Mouse (Mus musculus): ENCODE measurements around the gene Cacnb1. TPM values are rescaled to one million over a fixed set of nuclear protein-coding genes. Genes with fewer than 3 reads are reported as not detected.

Cacnb1 gene
- polyA plus RNA-seq, 1 experiment from 2014 or later = 51.6 TPM

- no peak overlapping the region for H3K27ac ChIP-seq
- WGBS = 17% methylated on average over 12 of the region's 12 CpGs
- peaks cover 41% of the 10 kb centered on the region for H3K4me1 ChIP-seq (replicated peaks)
- ATAC-seq (ENCODE audit: low FRiP score) = no peak
- peaks cover 13% of the 10 kb centered on the region for H3K27me3 ChIP-seq
- H3K9ac ChIP-seq = no peak overlapping the region
- no peaks in the 10 kb centered on the region for H3K9me3 ChIP-seq
- H3K4me3 ChIP-seq = no peak overlapping the region
- H3K4me2 ChIP-seq = no peak overlapping the region
- H3K36me3 ChIP-seq = peaks cover 52% of the 10 kb centered on the region
Observed at GRCm38 (mm10) chr11:98002627-98003026, 20.2 kb downstream of the Cacnb1 start.

- ATAC-seq (ENCODE audit: low FRiP score) = no peak
- no peak overlapping the region for H3K27ac ChIP-seq
- WGBS = 66% methylated on average over 6 of the region's 6 CpGs
Observed at GRCm38 (mm10) chr11:98001986-98002385, 20.8 kb downstream of the Cacnb1 start.

GRCm38 (mm10) chr11:98001351-98001824 lies 21.4 kb downstream of the Cacnb1 start:
- Histone ChIP-seq H3K4me2 (no peak overlapping the region), H3K27ac (no peak overlapping the region), H3K9ac (peak overlapping the region; percentile 13; the same call in 1 of the 2 replicates), H3K9me3 (no peaks in the 10 kb centered on the region), H3K4me1 (replicated peaks) (peaks cover 41% of the 10 kb centered on the region), H3K36me3 (peaks cover 40% of the 10 kb centered on the region), H3K4me3 (no peak overlapping the region), H3K27me3 (peaks cover 17% of the 10 kb centered on the region)
- 44% methylated on average over 11 of the region's 11 CpGs for WGBS
- no peak for ATAC-seq (ENCODE audit: low FRiP score)

More at GRCm38 (mm10) chr11:98001986-98002385, 20.8 kb downstream of the Cacnb1 start:
- peaks cover 13% of the 10 kb centered on the region for H3K27me3 ChIP-seq
- peaks cover 46% of the 10 kb centered on the region for H3K36me3 ChIP-seq
- H3K9ac ChIP-seq = no peak overlapping the region; the same call in 1 of the 2 replicates
- H3K9me3 ChIP-seq = no peaks in the 10 kb centered on the region
- H3K4me2 ChIP-seq = no peak overlapping the region
- H3K4me3 ChIP-seq = no peak overlapping the region
- peaks cover 41% of the 10 kb centered on the region for H3K4me1 ChIP-seq (replicated peaks)

- H3K27me3 ChIP-seq = peaks cover 19% of the 10 kb centered on the region
- no peak for ATAC-seq (ENCODE audit: low FRiP score)
- peaks cover 33% of the 10 kb centered on the region for H3K36me3 ChIP-seq
- H3K27ac ChIP-seq = no peak overlapping the region
- 50% methylated on average over 7 of the region's 7 CpGs for WGBS
- no peaks in the 10 kb centered on the region for H3K9me3 ChIP-seq
- H3K4me3 ChIP-seq = no peak overlapping the region
- peaks cover 46% of the 10 kb centered on the region for H3K4me1 ChIP-seq (replicated peaks)
- H3K4me2 ChIP-seq = no peak overlapping the region
- H3K9ac ChIP-seq = peak overlapping the region; percentile 24; the same call in 1 of the 2 replicates
Observed at GRCm38 (mm10) chr11:98000378-98001140, 22.3 kb downstream of the Cacnb1 start.

DNA sequence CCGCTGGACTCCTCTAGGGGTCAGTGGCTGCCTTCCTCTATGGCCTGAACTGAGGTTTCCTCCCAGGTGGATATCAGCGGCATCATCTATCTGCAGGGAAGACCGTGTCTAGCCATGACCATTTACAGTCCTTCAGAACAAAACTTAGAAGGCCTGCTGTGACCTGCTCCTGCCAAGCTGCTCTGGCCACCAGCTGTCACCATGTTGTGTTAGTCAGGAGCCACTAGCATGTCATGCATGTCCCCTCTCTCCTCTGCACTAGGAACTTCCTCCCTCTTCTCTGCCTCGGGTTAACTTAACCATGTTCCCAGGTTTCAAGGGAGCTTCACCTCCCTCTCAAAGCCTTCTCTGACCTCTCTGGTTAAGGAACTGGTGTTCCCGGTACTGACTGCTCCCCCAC lies 23.1 kb downstream of the Cacnb1 start:
- Histone ChIP-seq H3K4me1 (replicated peaks) (peaks cover 54% of the 10 kb centered on the region), H3K36me3 (peaks cover 25% of the 10 kb centered on the region), H3K4me3 (no peak overlapping the region), H3K27me3 (peaks cover 21% of the 10 kb centered on the region), H3K4me2 (no peak overlapping the region), H3K27ac (no peak overlapping the region), H3K9ac (no peak overlapping the region), H3K9me3 (no peaks in the 10 kb centered on the region)
- 69% methylated on average over 5 of the region's 5 CpGs for WGBS
- ATAC-seq (ENCODE audit: low FRiP score) = no peak

DNA sequence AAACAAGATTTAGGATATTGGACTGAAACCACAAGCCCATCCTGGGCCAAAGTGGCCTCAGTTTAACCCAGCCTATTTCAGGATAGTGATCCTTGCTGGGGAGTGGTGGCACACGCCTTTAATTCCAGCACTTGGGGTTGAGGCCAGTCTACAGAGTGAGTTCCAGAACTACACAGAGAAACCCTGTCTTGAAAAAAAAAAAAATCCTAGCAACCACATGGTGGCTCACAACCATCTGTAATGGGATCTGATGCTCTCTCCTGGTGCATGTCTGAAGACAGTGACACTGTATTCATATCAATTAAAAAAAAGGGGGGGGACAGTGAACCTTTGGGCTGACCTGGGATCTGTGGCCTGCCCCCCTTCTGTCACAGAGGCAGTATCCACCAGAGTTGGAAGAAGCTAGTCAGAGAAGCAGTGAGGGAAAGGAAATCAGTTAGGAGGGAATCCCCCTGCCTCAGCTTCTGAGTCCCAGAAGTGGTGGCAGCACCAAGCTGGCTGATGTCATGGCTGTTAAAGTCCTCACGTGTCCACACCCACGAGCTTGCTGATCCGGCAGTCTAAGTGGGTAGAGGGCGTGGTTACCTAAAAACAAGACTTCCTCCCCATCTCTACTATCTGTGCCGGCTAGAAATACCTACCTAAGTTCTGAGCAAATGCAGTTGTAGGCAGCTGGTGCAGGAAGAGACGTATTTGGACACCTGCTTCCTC lies 23.8 kb downstream of the Cacnb1 start:
- Histone ChIP-seq H3K27me3 (peaks cover 27% of the 10 kb centered on the region), H3K4me1 (replicated peaks) (peaks cover 56% of the 10 kb centered on the region), H3K9ac (no peak overlapping the region), H3K27ac (no peak overlapping the region), H3K4me2 (no peak overlapping the region), H3K4me3 (no peak overlapping the region), H3K36me3 (peaks cover 18% of the 10 kb centered on the region), H3K9me3 (no peaks in the 10 kb centered on the region)
- ATAC-seq (ENCODE audit: low FRiP score) = no peak
- 77% methylated on average over 7 of the region's 7 CpGs for whole genome bisulfite sequencing

DNA sequence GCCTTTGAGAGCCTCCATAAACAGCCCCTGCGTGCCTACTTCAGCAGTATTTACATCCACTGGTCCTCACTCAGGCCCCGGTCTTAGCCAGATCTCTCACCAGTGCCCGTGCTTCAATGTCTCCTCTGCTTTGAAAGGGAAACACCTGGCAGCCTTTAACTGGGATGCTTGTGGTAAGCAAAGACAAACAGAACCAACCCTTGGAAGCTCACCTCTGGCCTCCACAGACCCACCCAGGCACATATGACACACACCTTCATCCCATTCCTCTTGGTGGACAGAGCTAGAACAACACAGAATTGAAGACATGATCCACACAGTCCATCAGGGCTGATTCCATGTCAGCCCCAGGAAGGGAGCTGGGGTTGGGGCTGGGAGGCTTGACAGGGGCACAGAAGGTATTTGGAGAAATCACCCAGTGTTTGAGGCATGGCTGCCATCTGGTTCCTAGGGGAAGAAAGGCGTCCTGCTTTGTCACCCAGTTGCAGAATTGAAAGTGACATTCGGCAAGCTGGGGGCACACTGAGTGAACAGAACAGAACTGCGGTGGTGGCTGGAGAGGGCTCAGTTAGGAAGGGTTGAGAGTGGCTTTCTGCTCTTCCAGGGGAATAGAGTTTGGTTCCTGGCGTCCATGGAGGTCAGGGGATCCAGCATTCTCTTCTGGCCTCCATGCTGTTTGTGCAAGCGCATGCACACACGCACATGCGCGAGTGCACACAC lies 24.6 kb downstream of the Cacnb1 start:
- WGBS = 84% methylated on average over 10 of the region's 11 CpGs
- Histone ChIP-seq H3K9me3 (no peaks in the 10 kb centered on the region), H3K36me3 (peaks cover 11% of the 10 kb centered on the region), H3K4me1 (replicated peaks) (peaks cover 48% of the 10 kb centered on the region), H3K27me3 (peaks cover 27% of the 10 kb centered on the region), H3K9ac (no peak overlapping the region), H3K4me2 (no peak overlapping the region), H3K4me3 (no peak overlapping the region), H3K27ac (no peak overlapping the region)
- no peak for ATAC-seq (ENCODE audit: low FRiP score)

GRCm38 (mm10) chr11:97997387-97997960 lies 25.4 kb downstream of the Cacnb1 start:
- 81% methylated on average over 8 of the region's 8 CpGs for WGBS
- Histone ChIP-seq H3K9me3 (no peaks in the 10 kb centered on the region), H3K9ac (no peak overlapping the region), H3K27ac (no peak overlapping the region), H3K36me3 (peaks cover 4% of the 10 kb centered on the region; the same call in 1 of the 2 replicates), H3K4me1 (replicated peaks) (peaks cover 40% of the 10 kb centered on the region), H3K4me2 (no peak overlapping the region), H3K4me3 (no peak overlapping the region), H3K27me3 (peaks cover 27% of the 10 kb centered on the region)
- ATAC-seq (ENCODE audit: low FRiP score) = no peak

GRCm38 (mm10) chr11:97996691-97997090 lies 26.1 kb downstream of the Cacnb1 start:
- H3K9ac ChIP-seq = no peak overlapping the region
- H3K4me3 ChIP-seq = no peak overlapping the region
- WGBS = 78% methylated on average over 1 of the region's 1 CpGs
- H3K27me3 ChIP-seq = peaks cover 27% of the 10 kb centered on the region
- no peaks in the 10 kb centered on the region for H3K9me3 ChIP-seq
- no peak for ATAC-seq (ENCODE audit: low FRiP score)
- no peak overlapping the region for H3K4me2 ChIP-seq
- no peaks in the 10 kb centered on the region for H3K36me3 ChIP-seq
- no peak overlapping the region for H3K27ac ChIP-seq
- H3K4me1 ChIP-seq (replicated peaks) = peaks cover 34% of the 10 kb centered on the region

GRCm38 (mm10) chr11:97995564-97996288 lies 27.1 kb downstream of the Cacnb1 start, which contains the start of gene Arl5c:
Gene Arl5c, minus strand, starts transcription at chr11:97996181.
- WGBS = 2% methylated on average over 25 of the region's 26 CpGs
- Histone ChIP-seq H3K9ac (peak within 1 kb of the TSS; percentile 39), H3K36me3 (no peaks in the 10 kb centered on the region), H3K27me3 (peaks cover 23% of the 10 kb centered on the region), H3K27ac (no peak within 1 kb of the TSS), H3K9me3 (no peaks in the 10 kb centered on the region), H3K4me3 (peak within 1 kb of the TSS; percentile 37), H3K4me2 (peak within 1 kb of the TSS; percentile 60), H3K4me1 (replicated peaks) (peaks cover 27% of the 10 kb centered on the region)
- ATAC-seq (ENCODE audit: low FRiP score) = peak; percentile 30; the same call in 1 of the 2 replicates

GRCm38 (mm10) chr11:97994539-97995100 lies 28.2 kb downstream of the Cacnb1 start:
- Histone ChIP-seq H3K4me2 (peak overlapping the region; percentile 60), H3K36me3 (no peaks in the 10 kb centered on the region), H3K4me1 (replicated peaks) (peaks cover 29% of the 10 kb centered on the region), H3K4me3 (peak overlapping the region; percentile 37), H3K27me3 (peaks cover 28% of the 10 kb centered on the region), H3K9ac (peak overlapping the region; percentile 39), H3K27ac (no peak overlapping the region), H3K9me3 (no peaks in the 10 kb centered on the region)
- ATAC-seq (ENCODE audit: low FRiP score) = peak; percentile 63
- 9% methylated on average over 13 of the region's 13 CpGs for WGBS

All from hindbrain, embryonic 13.5 days (tissue).